Mouse (Mus musculus): ENCODE measurements around the gene Comt. TPM values are rescaled to one million over a fixed set of nuclear protein-coding genes. Genes with fewer than 3 reads are reported as not detected.

The Comt gene
- polyA plus RNA-seq, 1 experiment from 2014 or later: 83.0 TPM

GRCm38 (mm10) chr16:18362948-18363347 lies 63.7 kb downstream of the Comt start:
- Histone ChIP-seq H3K36me3 (peaks cover 16% of the 10 kb centered on the region; the same call in 1 of the 2 replicates), H3K9ac (replicated peaks) (no peak overlapping the region), H3K4me1 (no peaks in the 10 kb centered on the region), H3K9me3 (no peaks in the 10 kb centered on the region), H3K27me3 (no peaks in the 10 kb centered on the region), H3K27ac (replicated peaks) (no peak overlapping the region), H3K4me3 (no peak overlapping the region), H3K4me2 (replicated peaks) (no peak overlapping the region)
- ATAC-seq (replicated peaks): no peak
- 90% methylated on average over 8 of the region's 8 CpGs for WGBS

- 66% methylated on average over 6 of the region's 6 CpGs for WGBS
- Histone ChIP-seq H3K4me3 (no peak overlapping the region), H3K4me1 (no peaks in the 10 kb centered on the region), H3K9ac (replicated peaks) (no peak overlapping the region), H3K4me2 (replicated peaks) (no peak overlapping the region), H3K27me3 (no peaks in the 10 kb centered on the region), H3K27ac (replicated peaks) (no peak overlapping the region), H3K9me3 (no peaks in the 10 kb centered on the region), H3K36me3 (peaks cover 16% of the 10 kb centered on the region; the same call in 1 of the 2 replicates)
- no peak for ATAC-seq (replicated peaks)
Observed at GRCm38 (mm10) chr16:18360151-18360805, 66.4 kb downstream of the Comt start.

GRCm38 (mm10) chr16:18357977-18358376 lies 68.7 kb downstream of the Comt start:
- Histone ChIP-seq H3K9ac (replicated peaks) (no peak overlapping the region), H3K27ac (replicated peaks) (no peak overlapping the region), H3K4me3 (no peak overlapping the region), H3K27me3 (no peaks in the 10 kb centered on the region), H3K9me3 (no peaks in the 10 kb centered on the region), H3K4me2 (replicated peaks) (no peak overlapping the region), H3K4me1 (no peaks in the 10 kb centered on the region), H3K36me3 (peaks cover 6% of the 10 kb centered on the region; the same call in 1 of the 2 replicates)
- ATAC-seq (replicated peaks): no peak
- 85% methylated on average over 6 of the region's 6 CpGs for WGBS

- 92% methylated on average over 1 of the region's 1 CpGs for WGBS
- Histone ChIP-seq H3K4me2 (replicated peaks) (no peak overlapping the region), H3K27ac (replicated peaks) (no peak overlapping the region), H3K9ac (replicated peaks) (no peak overlapping the region), H3K4me1 (no peaks in the 10 kb centered on the region), H3K36me3 (peaks cover 3% of the 10 kb centered on the region; the same call in 1 of the 2 replicates), H3K4me3 (no peak overlapping the region), H3K9me3 (no peaks in the 10 kb centered on the region), H3K27me3 (no peaks in the 10 kb centered on the region)
- ATAC-seq (replicated peaks): no peak
Observed at GRCm38 (mm10) chr16:18356961-18357360, 69.7 kb downstream of the Comt start.

Small RNA genes within 50 kb of the gene (microRNA-seq; reads per million reads assigned to microRNA genes)
- gene Gm26219: not detected

Other genes starting within 250 kb of the Comt start
- 0.27 TPM in 1 of 2 replicates, not detected in the other for gene Ccdc188, start 209.0 kb downstream of the Comt start, polyA plus RNA-seq (2015; fragmentation: Nextera tagmentation; extraction: Ambion mirVana)
- gene Zdhhc8, start 191.7 kb downstream of the Comt start, polyA plus RNA-seq (2015; fragmentation: Nextera tagmentation; extraction: Ambion mirVana): 17.9 and 18.9 TPM in 2 replicates
- 114 and 119 TPM in 2 replicates for gene Trmt2a, start 178.2 kb downstream of the Comt start, polyA plus RNA-seq (2015; fragmentation: Nextera tagmentation; extraction: Ambion mirVana)
- gene Ranbp1, start 178.1 kb downstream of the Comt start, polyA plus RNA-seq (2015; fragmentation: Nextera tagmentation; extraction: Ambion mirVana): 441 and 464 TPM in 2 replicates
- 3.1 and 6.6 TPM in 2 replicates for gene Gm49776, start 168.5 kb downstream of the Comt start, polyA plus RNA-seq (2015; fragmentation: Nextera tagmentation; extraction: Ambion mirVana)
- 38.5 and 40.9 TPM in 2 replicates for gene Dgcr8, start 137.6 kb downstream of the Comt start, polyA plus RNA-seq (2015; fragmentation: Nextera tagmentation; extraction: Ambion mirVana)
- 76.5 and 78.1 TPM in 2 replicates for gene Tango2, start 78.7 kb downstream of the Comt start, polyA plus RNA-seq (2015; fragmentation: Nextera tagmentation; extraction: Ambion mirVana)
- 63.3 and 72.0 TPM in 2 replicates for gene Arvcf, start 78.7 kb downstream of the Comt start, polyA plus RNA-seq (2015; fragmentation: Nextera tagmentation; extraction: Ambion mirVana)
- 24.2 and 26.3 TPM in 2 replicates for gene Txnrd2, start 468 bp downstream of the Comt start, polyA plus RNA-seq (2015; fragmentation: Nextera tagmentation; extraction: Ambion mirVana)
- gene Gnb1l, start 71.9 kb upstream of the Comt start, polyA plus RNA-seq (2015; fragmentation: Nextera tagmentation; extraction: Ambion mirVana): 16.0 and 16.4 TPM in 2 replicates
- gene Rtl10, start 72.0 kb upstream of the Comt start, polyA plus RNA-seq (2015; fragmentation: Nextera tagmentation; extraction: Ambion mirVana): 3.4 and 3.5 TPM in 2 replicates
- gene Tbx1, start 163.8 kb upstream of the Comt start, polyA plus RNA-seq (2015; fragmentation: Nextera tagmentation; extraction: Ambion mirVana): 0.70 and 0.93 TPM in 2 replicates
- 9.7 and 10.1 TPM in 2 replicates for gene Gp1bb, start 195.6 kb upstream of the Comt start, polyA plus RNA-seq (2015; fragmentation: Nextera tagmentation; extraction: Ambion mirVana)
- gene Gm49601, start 199.6 kb upstream of the Comt start, polyA plus RNA-seq (2015; fragmentation: Nextera tagmentation; extraction: Ambion mirVana): 20.5 and 22.0 TPM in 2 replicates
- 194 and 203 TPM in 2 replicates for gene Sept5, start 203.1 kb upstream of the Comt start, polyA plus RNA-seq (2015; fragmentation: Nextera tagmentation; extraction: Ambion mirVana)

Measured in forebrain, embryonic 15.5 days (tissue).